Mouse (Mus musculus) midbrain, embryonic 10.5 days (tissue): ENCODE measurements around the gene Fbxw4. TPM values are rescaled to one million over a fixed set of nuclear protein-coding genes. Genes with fewer than 3 reads are reported as not detected.

ENCODE experiments used
- DNase-seq: peaks from one replicate; pipeline ENCODE4 v3.0.0-alpha.2; 2017; ENCODE audit warnings: low spot score
- H3K27ac ChIP-seq: fragments of 300-500 bp; sonication (generic); replicated peaks from 2 replicates; pipeline ENCODE4 v1.5.1; 2016; ENCODE audit warnings: mild to moderate bottlenecking
- H3K27me3 ChIP-seq: fragments of 300-500 bp; sonication (generic); 2 replicates; pipeline ENCODE4 v1.6.1; 2016; ENCODE audit warnings: low read depth, mild to moderate bottlenecking; ENCODE audit not compliant: poor library complexity, severe bottlenecking
- H3K36me3 ChIP-seq: fragments of 300-500 bp; sonication (generic); 2 replicates; pipeline ENCODE4 v1.6.1; 2016; ENCODE audit warnings: mild to moderate bottlenecking, moderate library complexity
- H3K4me1 ChIP-seq: fragments of 300-500 bp; sonication (generic); 2 replicates; pipeline ENCODE4 v1.6.1; 2016
- H3K4me3 ChIP-seq: fragments of 300-500 bp; sonication (generic); 2 replicates; pipeline ENCODE4 v1.5.1; 2016; ENCODE audit warnings: mild to moderate bottlenecking, moderate library complexity
- H3K9me3 ChIP-seq: fragments of 300-500 bp; sonication (generic); replicated peaks from 2 replicates; pipeline ENCODE4 v1.6.1; 2016; ENCODE audit warnings: mild to moderate bottlenecking
- WGBS: fragments of 180-500 bp; shearing (Covaris S2); methylation state at CpG from one replicate; pipeline ENCODE4 v1.1.7; 2016; 5-methylcytosine and 5-hydroxymethylcytosine counted together
- polyA plus RNA-seq: library from polyadenylated mRNA; unstranded; fragments of >200 nt; fragmentation: Nextera tagmentation; extraction: Ambion mirVana; gene quantifications from 2 replicates; pipeline ENCODE4 v1.2.1, GENCODE M21; 2016

Fbxw4 gene
- polyA plus RNA-seq, 1 experiment from 2014 or later = 3.3 TPM

DNA sequence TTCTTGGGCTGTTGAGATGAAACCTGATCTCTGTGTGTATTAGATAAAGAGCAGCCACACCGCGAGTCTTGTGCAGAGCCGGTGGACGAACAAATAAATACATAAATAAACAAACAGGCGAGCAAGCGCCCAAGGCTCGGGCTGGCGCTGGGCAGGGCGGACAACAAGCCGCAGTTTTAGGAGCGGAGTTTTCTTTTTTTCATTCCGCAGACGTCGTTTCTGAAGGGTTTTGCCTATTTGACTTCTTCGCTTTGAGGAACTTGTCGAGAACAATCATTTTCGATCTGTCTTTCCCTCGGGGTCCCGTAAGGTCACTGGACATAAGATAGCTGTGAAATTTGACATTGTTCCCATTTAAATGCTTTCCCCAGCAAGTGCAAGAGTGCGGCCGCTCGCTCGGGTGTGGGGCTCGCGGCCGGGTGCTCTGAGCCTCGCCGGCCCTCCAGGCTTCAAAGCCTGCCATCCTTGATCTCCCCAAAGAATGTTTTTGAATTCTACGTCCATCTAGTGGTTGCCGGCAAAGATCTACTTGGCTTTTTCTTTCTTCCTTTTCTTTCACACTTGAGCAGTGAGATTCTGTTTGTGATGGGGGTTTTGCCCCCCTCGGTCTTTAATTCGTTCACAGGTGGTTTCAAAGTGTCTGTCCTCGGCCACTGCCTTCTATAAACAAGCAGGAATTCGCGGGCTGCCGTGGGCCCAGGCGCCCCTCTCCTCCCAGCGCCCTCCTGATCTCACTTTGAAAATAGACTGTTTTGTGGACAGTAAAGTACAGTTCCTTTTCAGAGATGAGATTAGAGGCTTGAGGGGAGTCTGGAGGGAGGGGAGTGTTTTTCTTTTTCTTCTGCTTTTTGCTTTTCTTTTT lies 15.8 kb upstream of the Fbxw4 start:
- peak; percentile 71 for DNase-seq
- peaks cover 45% of the 10 kb centered on the region for H3K4me1 ChIP-seq
- no peaks in the 10 kb centered on the region for H3K36me3 ChIP-seq
- WGBS = under 1% methylated on average over 38 of the region's 38 CpGs
- no peaks in the 10 kb centered on the region for H3K9me3 ChIP-seq
- peak overlapping the region; percentile 47 for H3K4me3 ChIP-seq
- peak overlapping the region; percentile 73 for H3K27ac ChIP-seq
- H3K27me3 ChIP-seq = peaks cover 90% of the 10 kb centered on the region

DNA sequence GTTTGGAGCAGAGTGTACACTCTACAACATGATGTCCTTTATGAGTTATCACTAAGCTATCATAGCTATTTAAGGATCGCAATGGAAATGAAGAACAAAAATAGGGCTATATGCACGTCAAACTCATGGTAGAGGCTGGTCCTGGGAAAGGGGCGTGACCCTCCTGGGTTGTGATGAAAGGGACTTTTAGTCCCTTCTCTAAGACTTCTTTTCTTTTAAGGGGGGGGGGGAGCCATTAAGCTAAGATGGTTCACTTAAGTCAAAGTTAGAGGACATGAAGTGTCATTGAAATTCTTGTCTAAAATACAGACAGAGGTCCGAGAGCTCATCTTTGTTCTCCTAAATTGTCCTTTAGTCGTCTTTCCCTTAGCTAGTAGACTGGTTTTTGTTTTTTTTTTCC lies 15.1 kb upstream of the Fbxw4 start:
- no peak overlapping the region for H3K27ac ChIP-seq
- no peaks in the 10 kb centered on the region for H3K9me3 ChIP-seq
- H3K4me3 ChIP-seq = peak overlapping the region; percentile 47
- no peak for DNase-seq
- H3K36me3 ChIP-seq = no peaks in the 10 kb centered on the region
- H3K27me3 ChIP-seq = peaks cover 82% of the 10 kb centered on the region
- 14% methylated on average over 5 of the region's 5 CpGs for WGBS
- H3K4me1 ChIP-seq = peaks cover 45% of the 10 kb centered on the region

DNA sequence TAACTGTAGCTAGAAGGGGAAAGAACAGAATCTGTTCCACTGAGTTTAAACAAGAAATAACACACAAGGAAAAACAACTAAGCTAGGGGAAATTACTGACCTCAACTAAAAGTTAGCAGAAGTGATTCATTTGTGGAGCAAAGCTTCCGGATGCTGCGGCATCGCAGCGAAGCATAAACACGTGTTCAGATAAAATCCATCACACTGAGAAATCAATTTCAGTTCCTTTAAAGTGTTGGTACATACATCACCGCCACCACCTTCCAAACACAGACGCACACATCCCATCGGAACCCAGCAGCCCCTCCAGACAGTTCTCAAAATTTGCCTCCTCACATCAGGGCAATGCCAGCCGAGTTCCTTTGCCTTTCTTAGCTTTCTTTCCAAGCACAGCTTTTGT lies 12.9 kb upstream of the Fbxw4 start:
- DNase-seq = no peak
- Histone ChIP-seq H3K27me3 (peaks cover 77% of the 10 kb centered on the region), H3K36me3 (no peaks in the 10 kb centered on the region), H3K4me3 (no peak overlapping the region), H3K9me3 (no peaks in the 10 kb centered on the region), H3K4me1 (peaks cover 45% of the 10 kb centered on the region), H3K27ac (no peak overlapping the region)
- 86% methylated on average over 9 of the region's 9 CpGs for WGBS

DNA sequence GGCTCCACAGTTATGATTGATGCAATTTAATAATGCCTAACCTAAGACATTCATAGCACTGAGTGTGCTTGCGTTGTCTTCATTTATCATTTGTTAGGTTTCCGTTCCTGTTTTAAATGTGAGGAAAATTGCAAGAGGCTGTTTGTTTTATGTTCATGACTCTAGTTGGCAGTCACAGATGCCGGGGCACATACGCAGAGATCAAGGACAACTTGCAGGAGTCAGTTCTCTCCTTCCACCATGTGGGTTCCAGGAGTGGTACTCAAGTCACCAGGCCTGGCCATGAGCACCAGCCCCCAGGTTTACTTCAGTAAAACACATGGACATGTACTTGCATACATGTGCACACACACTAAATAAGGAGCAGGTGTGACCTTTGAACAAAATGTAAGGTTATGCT lies 8.9 kb upstream of the Fbxw4 start:
- peaks cover 11% of the 10 kb centered on the region for H3K4me1 ChIP-seq
- no peaks in the 10 kb centered on the region for H3K9me3 ChIP-seq
- H3K27me3 ChIP-seq = peaks cover 47% of the 10 kb centered on the region
- no peaks in the 10 kb centered on the region for H3K36me3 ChIP-seq
- WGBS = 95% methylated on average over 4 of the region's 4 CpGs
- DNase-seq = no peak
- H3K4me3 ChIP-seq = no peak overlapping the region
- no peak overlapping the region for H3K27ac ChIP-seq

DNA sequence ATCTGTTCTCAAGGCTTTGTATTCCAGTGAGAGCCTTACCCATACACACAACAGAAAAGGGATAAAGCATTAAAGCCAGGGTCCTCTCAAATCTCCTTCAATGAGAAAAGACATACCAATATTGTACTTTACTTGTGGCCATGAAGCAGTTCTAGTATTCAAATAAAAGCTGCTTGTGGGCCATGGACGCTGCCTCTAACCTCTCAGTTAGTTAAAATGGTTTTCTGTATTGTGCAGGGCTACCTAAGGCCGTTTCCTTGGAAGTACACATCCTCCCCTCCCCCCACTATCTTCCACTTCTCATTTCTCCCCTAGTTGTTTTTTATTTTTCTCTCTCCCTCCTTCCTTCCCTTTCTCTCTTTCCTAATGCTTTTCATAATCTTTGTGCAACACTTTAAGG lies 3.7 kb upstream of the Fbxw4 start:
- no peak overlapping the region for H3K27ac ChIP-seq
- no peaks in the 10 kb centered on the region for H3K36me3 ChIP-seq
- no peak overlapping the region for H3K4me3 ChIP-seq
- peaks cover 21% of the 10 kb centered on the region for H3K4me1 ChIP-seq
- 64% methylated on average over 2 of the region's 2 CpGs for WGBS
- no peak for DNase-seq
- no peaks in the 10 kb centered on the region for H3K9me3 ChIP-seq
- peaks cover 24% of the 10 kb centered on the region for H3K27me3 ChIP-seq

DNA sequence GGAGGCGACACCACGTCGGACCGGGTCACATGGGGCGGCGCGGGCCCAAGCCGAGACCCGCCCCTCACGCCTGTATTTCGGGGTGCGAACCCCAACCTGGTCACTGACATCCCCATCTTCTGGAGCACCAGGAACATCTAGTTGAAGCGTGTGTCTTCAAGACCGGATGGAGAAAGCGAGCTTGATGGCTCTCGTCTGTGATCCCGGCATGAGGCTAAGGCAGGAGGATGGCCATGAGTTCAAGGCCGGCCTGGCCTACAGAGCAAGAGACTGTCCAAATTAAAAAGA lies 335 bp upstream of the Fbxw4 start:
- no peak for DNase-seq
- H3K9me3 ChIP-seq = no peaks in the 10 kb centered on the region
- H3K4me3 ChIP-seq = peak overlapping the region; percentile 87
- H3K27ac ChIP-seq = peak overlapping the region; percentile 98
- peaks cover 41% of the 10 kb centered on the region for H3K4me1 ChIP-seq
- H3K27me3 ChIP-seq = peaks cover 9% of the 10 kb centered on the region
- H3K36me3 ChIP-seq = no peaks in the 10 kb centered on the region
- WGBS = 18% methylated on average over 18 of the region's 18 CpGs

DNA sequence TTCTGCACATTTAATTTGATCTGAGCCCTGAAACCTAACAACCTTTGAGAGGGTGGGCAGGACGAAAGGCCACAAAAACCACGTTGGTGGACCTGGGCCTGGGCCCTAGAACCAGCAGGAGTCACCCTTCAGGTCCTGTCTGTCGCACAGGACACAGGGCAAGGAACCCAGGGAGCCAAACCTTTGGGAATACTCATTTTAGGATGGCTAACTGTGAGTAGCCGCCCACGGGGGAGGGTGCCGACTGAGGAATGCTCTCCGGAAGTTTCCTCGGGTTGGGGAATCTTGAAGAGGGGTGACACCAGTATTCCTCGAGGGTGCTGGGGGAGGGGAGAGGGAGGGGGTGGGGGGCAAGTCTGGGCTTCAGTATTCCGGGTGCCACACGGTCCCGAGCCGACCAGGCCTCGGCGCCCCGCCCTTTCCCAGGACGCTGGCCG lies 793 bp downstream of the Fbxw4 start:
- H3K27ac ChIP-seq = peak overlapping the region; percentile 98
- under 1% methylated on average over 18 of the region's 18 CpGs for WGBS
- no peaks in the 10 kb centered on the region for H3K9me3 ChIP-seq
- H3K4me3 ChIP-seq = peak overlapping the region; percentile 87
- peaks cover 43% of the 10 kb centered on the region for H3K4me1 ChIP-seq
- no peak for DNase-seq
- peaks cover 9% of the 10 kb centered on the region for H3K27me3 ChIP-seq
- H3K36me3 ChIP-seq = no peaks in the 10 kb centered on the region

- no peak for DNase-seq
- Histone ChIP-seq H3K9me3 (no peaks in the 10 kb centered on the region), H3K27ac (peak overlapping the region; percentile 98), H3K4me3 (peak overlapping the region; percentile 87), H3K36me3 (no peaks in the 10 kb centered on the region), H3K4me1 (peaks cover 46% of the 10 kb centered on the region), H3K27me3 (peaks cover 9% of the 10 kb centered on the region)
- WGBS = 71% methylated on average over 10 of the region's 10 CpGs
Observed at GRCm38 (mm10) chr19:45658556-45659268, 1.4 kb downstream of the Fbxw4 start.

DNA sequence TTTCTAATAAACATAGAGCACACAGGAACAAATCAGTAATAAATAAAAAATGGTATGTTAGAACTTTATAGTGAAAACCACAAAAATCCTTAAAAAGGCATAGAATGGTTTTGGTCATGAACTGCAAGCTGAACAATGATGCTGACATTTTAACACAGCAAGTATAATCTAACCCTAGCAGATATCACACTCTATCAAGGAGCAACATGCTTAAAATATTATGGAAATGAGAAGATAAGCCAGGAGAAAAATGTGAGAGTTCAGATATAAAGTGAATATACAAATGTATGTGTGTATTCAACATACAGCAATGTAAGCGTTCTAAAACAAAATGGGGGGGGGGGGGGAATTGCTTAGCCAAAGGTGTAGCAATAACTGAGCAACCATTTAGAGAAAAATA lies 2.3 kb downstream of the Fbxw4 start:
- H3K9me3 ChIP-seq = no peaks in the 10 kb centered on the region
- H3K27me3 ChIP-seq = peaks cover 17% of the 10 kb centered on the region
- H3K4me1 ChIP-seq = peaks cover 47% of the 10 kb centered on the region
- no peak for DNase-seq
- H3K4me3 ChIP-seq = no peak overlapping the region
- no peaks in the 10 kb centered on the region for H3K36me3 ChIP-seq
- 82% methylated on average over 1 of the region's 1 CpGs for WGBS
- H3K27ac ChIP-seq = no peak overlapping the region

GRCm38 (mm10) chr19:45656810-45657595 lies 3.1 kb downstream of the Fbxw4 start:
- Histone ChIP-seq H3K4me3 (no peak overlapping the region), H3K9me3 (no peaks in the 10 kb centered on the region), H3K27me3 (peaks cover 17% of the 10 kb centered on the region), H3K4me1 (peaks cover 55% of the 10 kb centered on the region), H3K36me3 (no peaks in the 10 kb centered on the region), H3K27ac (no peak overlapping the region)
- 80% methylated on average over 8 of the region's 8 CpGs for WGBS
- DNase-seq = no peak

GRCm38 (mm10) chr19:45655870-45656269 lies 4.2 kb downstream of the Fbxw4 start:
- no peak for DNase-seq
- H3K27me3 ChIP-seq = peaks cover 9% of the 10 kb centered on the region
- peaks cover 58% of the 10 kb centered on the region for H3K4me1 ChIP-seq
- no peaks in the 10 kb centered on the region for H3K36me3 ChIP-seq
- H3K27ac ChIP-seq = no peak overlapping the region
- H3K9me3 ChIP-seq = no peaks in the 10 kb centered on the region
- WGBS = 76% methylated on average over 8 of the region's 8 CpGs
- H3K4me3 ChIP-seq = no peak overlapping the region

DNA sequence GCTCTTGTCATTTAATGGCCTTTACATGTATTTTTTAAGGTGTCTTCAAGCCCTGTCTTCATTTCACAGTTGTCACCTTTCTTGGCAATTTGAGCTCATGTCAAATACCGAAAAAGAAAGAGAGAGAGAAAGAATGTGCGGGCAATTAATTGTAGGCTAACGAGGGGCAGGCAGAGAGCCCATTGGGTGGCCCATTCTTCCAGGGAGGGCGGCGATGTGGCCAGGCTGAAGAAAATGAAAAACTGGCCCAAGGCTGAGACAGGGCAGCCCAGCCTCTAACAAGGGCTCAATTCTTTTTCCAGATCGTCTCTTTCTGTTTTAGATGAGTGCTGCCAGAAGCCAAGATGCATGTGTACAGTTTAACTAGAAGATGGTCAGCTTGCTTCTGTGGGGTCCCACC lies 6.1 kb downstream of the Fbxw4 start:
- H3K9me3 ChIP-seq = no peaks in the 10 kb centered on the region
- 0 out of 2 replicates have a peak, but pooled peaks cover 8% of the 10 kb centered on the region for H3K27me3 ChIP-seq
- H3K27ac ChIP-seq = no peak overlapping the region
- peaks cover 39% of the 10 kb centered on the region for H3K4me1 ChIP-seq
- 82% methylated on average over 6 of the region's 6 CpGs for WGBS
- H3K4me3 ChIP-seq = no peak overlapping the region
- DNase-seq = no peak
- no peaks in the 10 kb centered on the region for H3K36me3 ChIP-seq
